Mouse (Mus musculus) lung, embryonic 14.5 days (tissue): ENCODE results near the gene Foxa3. TPM values are rescaled to one million over a fixed set of nuclear protein-coding genes. Genes with fewer than 3 reads are reported as not detected.

Source experiments
- ATAC-seq: fragments of 200-750 bp; cut with Nextera tagmentation; 2 replicates; pipeline ENCODE4 v1.8.0; 2017; ENCODE audit warnings: mild to moderate bottlenecking, moderate TSS enrichment, moderate library complexity; ENCODE audit not compliant: insufficient read depth
- DNase-seq: peaks from one replicate; pipeline ENCODE4 v3.0.0-alpha.2; 2015
- H3K27ac ChIP-seq: fragments of 300-500 bp; sonication (generic); 2 replicates; pipeline ENCODE4 v1.5.1; 2014; ENCODE audit warnings: low read depth, mild to moderate bottlenecking, moderate library complexity
- H3K27me3 ChIP-seq: fragments of 300-500 bp; sonication (generic); 2 replicates; pipeline ENCODE4 v1.6.1; 2014; ENCODE audit warnings: low read length, control low read depth; ENCODE audit not compliant: insufficient read depth
- H3K36me3 ChIP-seq: fragments of 300-500 bp; sonication (generic); 2 replicates; pipeline ENCODE4 v1.6.1; 2014; ENCODE audit warnings: control low read depth; ENCODE audit not compliant: insufficient read depth
- H3K4me1 ChIP-seq: fragments of 300-500 bp; sonication (generic); 2 replicates; pipeline ENCODE4 v1.6.1; 2014; ENCODE audit warnings: antibody characterized with exemption, control low read depth; ENCODE audit not compliant: insufficient read depth
- H3K4me2 ChIP-seq: fragments of 300-500 bp; sonication (generic); 2 replicates; pipeline ENCODE4 v1.6.1; 2014; ENCODE audit warnings: mild to moderate bottlenecking
- H3K4me3 ChIP-seq: fragments of 300-500 bp; sonication (generic); 2 replicates; pipeline ENCODE4 v1.5.1; 2014; ENCODE audit warnings: low read depth, low read length
- H3K9ac ChIP-seq: fragments of 300-500 bp; sonication (generic); 2 replicates; pipeline ENCODE4 v1.6.1; 2014
- H3K9me3 ChIP-seq: fragments of 300-500 bp; sonication (generic); 2 replicates; pipeline ENCODE4 v1.6.1; 2016; ENCODE audit warnings: low read depth, low read length, control low read depth
- CTCF ChIP-seq: IDR thresholded peaks from 2 replicates; pipeline ENCODE4 v1.5.1; 2016; ENCODE audit warnings: antibody characterized with exemption, low read depth
- WGBS: fragments of 180-500 bp; shearing (Covaris S2); extraction: QIAGEN DNeasy Blood & Tissue Kit; methylation state at CpG from one replicate; pipeline ENCODE4 v1.1.7; 2014; 5-methylcytosine and 5-hydroxymethylcytosine counted together
- polyA plus RNA-seq: library from polyadenylated mRNA; unstranded; fragments of >200 nt; fragmentation: Nextera tagmentation; extraction: Ambion mirVana; gene quantifications from 2 replicates; pipeline ENCODE4 v1.2.1, GENCODE M21; 2014

The Foxa3 gene
- polyA plus RNA-seq, 1 experiment from 2014 or later, result 2.2 TPM

DNA sequence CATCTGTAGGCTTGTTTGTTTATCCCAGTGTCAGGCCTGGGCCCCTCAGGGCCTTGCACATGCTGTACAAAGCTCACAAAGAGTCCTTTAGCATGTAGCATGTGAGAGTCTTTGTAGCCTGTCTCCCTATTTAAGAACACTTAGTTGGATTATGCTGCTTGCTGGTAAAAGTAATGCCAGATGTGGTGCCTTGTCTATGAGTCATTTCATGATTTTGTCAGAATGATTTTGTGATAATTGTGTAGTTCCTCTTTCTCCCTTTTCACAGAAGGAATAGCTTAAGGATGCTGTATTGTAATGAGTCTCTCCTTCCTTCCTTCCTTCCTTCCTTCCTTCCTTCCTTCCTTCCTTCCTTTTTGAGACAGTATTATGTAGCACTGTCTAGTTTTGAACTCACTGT is 4.7 kb upstream of the Foxa3 start:
- ATAC-seq, result no peak

DNA sequence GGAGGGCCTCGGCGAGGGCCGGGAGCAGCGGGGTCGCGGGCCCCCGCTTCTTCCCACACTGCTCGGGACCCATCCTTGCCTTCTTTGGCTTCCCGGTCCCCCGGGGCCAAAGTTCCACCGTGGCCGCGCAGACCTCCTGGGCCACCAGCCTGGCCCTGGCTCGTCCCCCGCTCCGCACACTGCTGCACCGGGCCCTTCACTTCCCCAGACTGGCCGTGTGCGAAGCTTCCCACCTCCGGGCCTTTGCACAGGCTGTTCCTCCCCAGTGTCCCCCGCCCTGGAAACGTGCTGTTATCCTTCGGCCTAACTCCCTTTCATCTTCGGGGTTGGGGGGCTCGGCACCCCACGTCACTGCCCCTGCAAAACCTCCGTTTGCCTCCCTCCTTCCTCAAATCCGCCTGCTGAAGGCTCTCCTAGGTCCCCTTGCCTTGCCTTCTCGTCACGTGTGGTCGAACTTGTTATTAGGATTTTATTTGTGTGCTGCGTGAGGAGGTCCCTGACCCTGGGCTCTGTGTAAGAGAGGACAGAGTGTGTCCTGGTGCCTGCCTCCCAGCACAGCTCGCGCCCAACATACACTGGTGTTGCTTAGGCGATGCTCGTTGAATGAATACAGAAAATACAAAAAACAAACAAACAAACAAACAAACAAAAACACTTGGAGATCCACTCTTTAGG is 1.4 kb upstream of the Foxa3 start:
- DNase-seq (peak; percentile 15), ATAC-seq (peak; percentile 69)
- Histone ChIP-seq H3K4me1 (0 out of 2 replicates have a peak, but pooled peaks cover 5% of the 10 kb centered on the region), H3K4me2 (peak overlapping the region; percentile 91), H3K9ac (peak overlapping the region; percentile 90), H3K36me3 (peaks cover 11% of the 10 kb centered on the region), H3K27me3 (peaks cover 31% of the 10 kb centered on the region), H3K9me3 (no peaks in the 10 kb centered on the region), H3K27ac (peak overlapping the region; percentile 20; the same call in 1 of the 2 replicates), H3K4me3 (peak overlapping the region; percentile 76)
- WGBS, result under 1% methylated on average over 32 of the region's 36 CpGs
- TF ChIP-seq CTCF, result no peak

More for the DNA sequence above, 4.7 kb upstream of the Foxa3 start:
- no peak overlapping the region for H3K27ac ChIP-seq
- no peaks in the 10 kb centered on the region for H3K9me3 ChIP-seq
- H3K9ac ChIP-seq, result no peak overlapping the region
- H3K4me2 ChIP-seq, result no peak overlapping the region
- 0 out of 2 replicates have a peak, but pooled peaks cover 5% of the 10 kb centered on the region for H3K4me1 ChIP-seq
- H3K4me3 ChIP-seq, result no peak overlapping the region
- H3K27me3 ChIP-seq, result peaks cover 8% of the 10 kb centered on the region
- DNase-seq, result no peak
- TF ChIP-seq CTCF, result no peak
- H3K36me3 ChIP-seq, result peaks cover 43% of the 10 kb centered on the region

DNA sequence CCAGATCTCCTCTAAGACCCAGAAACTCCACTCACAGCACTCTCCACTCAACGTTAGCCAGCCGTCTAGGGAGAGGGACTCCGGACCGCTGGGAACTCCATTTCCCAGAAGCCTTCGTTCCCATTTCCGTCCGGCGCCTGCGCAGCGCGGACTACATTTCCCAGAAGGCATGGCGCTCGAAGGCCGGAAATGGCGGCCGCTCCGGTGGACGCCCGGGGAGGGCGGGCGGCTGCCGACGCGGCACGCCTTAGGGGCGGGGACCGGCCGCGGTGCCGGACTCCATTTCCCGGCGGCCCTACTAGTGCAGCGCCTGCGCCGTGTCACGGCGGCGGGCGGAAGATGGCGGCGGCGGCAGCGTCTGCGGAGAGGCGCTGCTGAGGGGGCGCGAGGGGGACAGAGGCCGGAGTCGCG is 763 bp upstream of the Foxa3 start, which contains the start of gene Sympk:
Gene Sympk (plus strand): TSS at position 282 of the 411 bp plus-strand sequence.
- peak; percentile 99 for DNase-seq
- ATAC-seq, result peak; percentile 95
- peak within 1 kb of the TSS; percentile 90 for H3K9ac ChIP-seq
- peak within 1 kb of the TSS; percentile 20; the same call in 1 of the 2 replicates for H3K27ac ChIP-seq
- peaks cover 31% of the 10 kb centered on the region for H3K27me3 ChIP-seq
- peak within 1 kb of the TSS; percentile 91 for H3K4me2 ChIP-seq
- H3K36me3 ChIP-seq, result peaks cover 4% of the 10 kb centered on the region
- 0 out of 2 replicates have a peak, but pooled peaks cover 5% of the 10 kb centered on the region for H3K4me1 ChIP-seq
- 1% methylated on average over 35 of the region's 50 CpGs for WGBS
- no peaks in the 10 kb centered on the region for H3K9me3 ChIP-seq
- no peak for TF ChIP-seq CTCF
- H3K4me3 ChIP-seq, result peak within 1 kb of the TSS; percentile 76

DNA sequence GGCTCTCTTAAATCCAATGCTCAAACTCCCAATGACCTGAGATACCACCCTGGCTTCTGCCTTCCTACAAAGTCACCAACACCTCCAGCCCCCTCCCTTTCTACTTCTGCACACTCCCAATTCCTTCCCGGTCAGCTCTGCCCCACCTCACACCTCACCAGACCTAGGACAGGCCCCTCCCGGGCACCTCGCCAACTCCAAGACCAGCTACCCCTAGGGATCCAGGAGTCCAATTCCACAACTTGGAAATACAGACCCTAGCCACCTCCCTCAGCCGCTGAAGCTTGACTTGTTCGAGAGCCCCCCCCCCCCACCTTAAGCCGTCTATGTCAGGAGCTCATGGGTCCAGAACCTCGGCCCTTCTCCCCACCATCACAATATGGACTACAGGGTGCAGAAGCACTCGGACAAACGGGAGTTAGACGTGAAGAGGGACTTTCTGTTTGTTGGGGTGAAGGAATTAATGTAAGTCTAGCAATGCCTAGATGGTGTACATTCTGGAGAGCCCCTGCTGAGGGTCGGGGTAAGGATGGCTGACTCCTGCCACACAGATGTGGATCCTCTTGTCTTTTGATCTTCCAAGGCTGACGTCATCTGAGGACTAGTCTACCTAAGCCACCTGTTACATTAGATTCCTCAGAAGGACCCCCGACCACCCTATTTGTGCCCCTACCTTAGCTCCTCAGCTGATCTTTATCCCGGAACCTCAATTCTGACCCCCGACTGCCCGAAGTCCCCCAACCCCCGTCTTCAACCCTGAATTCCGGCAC is 964 bp downstream of the Foxa3 start:
- ATAC-seq (no peak), DNase-seq (no peak)
- Histone ChIP-seq H3K4me2 (peak overlapping the region; percentile 51), H3K27ac (no peak overlapping the region), H3K27me3 (peaks cover 31% of the 10 kb centered on the region), H3K4me3 (peak overlapping the region; percentile 76), H3K9me3 (no peaks in the 10 kb centered on the region), H3K9ac (no peak overlapping the region), H3K4me1 (0 out of 2 replicates have a peak, but pooled peaks cover 5% of the 10 kb centered on the region), H3K36me3 (no peaks in the 10 kb centered on the region)
- no peak for TF ChIP-seq CTCF
- WGBS, result 44% methylated on average over 18 of the region's 18 CpGs

DNA sequence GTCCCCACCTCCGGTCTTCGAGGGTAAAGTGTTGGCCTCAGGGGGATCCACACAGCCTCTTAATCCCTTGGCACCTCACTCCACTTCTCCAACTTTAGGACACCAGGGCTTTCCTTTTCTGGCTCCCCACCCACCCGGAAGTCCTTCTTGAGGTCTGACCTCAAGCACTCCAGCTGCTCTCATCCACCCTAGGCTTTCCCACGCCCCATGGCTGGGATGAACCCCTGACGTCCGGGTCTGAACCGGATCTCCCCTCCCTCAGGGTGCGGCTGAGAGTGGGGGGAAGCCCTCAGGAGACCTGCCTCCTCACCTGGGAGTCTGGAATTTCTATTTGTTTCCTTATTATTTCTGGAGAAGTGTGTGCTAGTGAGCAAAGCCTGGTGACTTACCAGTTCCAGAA is 2.3 kb downstream of the Foxa3 start:
- Histone ChIP-seq H3K4me1 (0 out of 2 replicates have a peak, but pooled peaks cover 5% of the 10 kb centered on the region), H3K9me3 (no peaks in the 10 kb centered on the region), H3K27me3 (peaks cover 31% of the 10 kb centered on the region), H3K36me3 (no peaks in the 10 kb centered on the region), H3K4me2 (0 out of 2 replicates have a peak overlapping the region, but pooled peaks have one; percentile 12), H3K9ac (no peak overlapping the region), H3K4me3 (no peak overlapping the region), H3K27ac (no peak overlapping the region)
- ATAC-seq, result no peak
- TF ChIP-seq CTCF, result no peak
- WGBS, result 10% methylated on average over 8 of the region's 8 CpGs
- DNase-seq, result no peak

DNA sequence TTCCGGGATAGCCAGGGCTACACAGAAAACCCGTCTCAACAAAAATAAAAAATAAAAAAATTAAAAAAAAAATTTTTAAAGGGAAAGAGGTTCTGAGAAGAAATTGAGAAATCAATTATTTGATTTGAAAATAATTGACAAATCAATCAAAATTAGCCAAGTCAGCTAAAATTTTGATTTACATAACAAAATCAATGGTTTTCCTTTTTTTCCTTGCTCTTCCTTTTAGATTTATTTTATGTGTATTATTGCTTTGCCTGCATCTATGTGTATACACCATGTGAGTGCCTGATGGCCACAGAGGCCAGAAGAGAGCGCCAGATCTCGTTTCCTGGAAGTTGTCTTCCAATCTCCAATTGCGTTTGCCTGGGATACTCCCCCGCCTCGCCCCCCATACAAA is 5.4 kb downstream of the Foxa3 start:
- Histone ChIP-seq H3K36me3 (no peaks in the 10 kb centered on the region), H3K4me1 (no peaks in the 10 kb centered on the region), H3K4me3 (no peak overlapping the region), H3K27me3 (peaks cover 22% of the 10 kb centered on the region), H3K27ac (no peak overlapping the region), H3K4me2 (no peak overlapping the region), H3K9me3 (no peaks in the 10 kb centered on the region), H3K9ac (no peak overlapping the region)
- no peak for TF ChIP-seq CTCF
- DNase-seq (no peak), ATAC-seq (no peak)
- 84% methylated on average over 7 of the region's 7 CpGs for WGBS

DNA sequence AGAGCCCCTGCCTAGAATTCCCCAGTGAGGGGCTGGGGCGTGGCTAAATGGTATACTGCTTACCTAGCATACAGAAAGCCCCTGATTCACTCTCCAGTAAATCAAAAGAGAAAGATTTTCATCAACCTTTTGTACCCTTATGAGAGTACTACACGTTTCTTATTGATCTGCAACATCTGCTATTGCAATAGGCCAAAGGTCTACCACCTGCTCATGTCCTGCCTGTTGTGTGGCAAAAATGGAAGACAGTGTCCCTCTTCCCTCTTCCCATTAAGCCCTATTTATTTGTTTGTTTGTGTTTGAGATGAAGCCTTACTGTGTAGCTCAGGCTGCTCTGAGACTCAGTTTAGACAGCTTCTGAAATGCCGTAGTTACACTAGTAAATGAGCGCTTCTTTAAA is 7.3 kb downstream of the Foxa3 start:
- H3K4me2 ChIP-seq, result no peak overlapping the region

More for the DNA sequence above, 7.3 kb downstream of the Foxa3 start:
- Histone ChIP-seq H3K4me1 (peaks cover 6% of the 10 kb centered on the region), H3K27ac (no peak overlapping the region), H3K36me3 (no peaks in the 10 kb centered on the region), H3K9ac (no peak overlapping the region), H3K4me3 (no peak overlapping the region), H3K9me3 (no peaks in the 10 kb centered on the region), H3K27me3 (peaks cover 3% of the 10 kb centered on the region; the same call in 1 of the 2 replicates)
- no peak for TF ChIP-seq CTCF
- ATAC-seq (no peak), DNase-seq (no peak)
- WGBS, result 84% methylated on average over 4 of the region's 4 CpGs
